ENCODE assay signal across 25 mouse cellular contexts in genomic region chr2:51354800-51355199, GRCm38 (mm10).
DNase-seq lines count a peak whose midpoint lies in the region; ATAC-seq and TF ChIP-seq lines count a peak whose summit lies in the region.
"Had no signal": no experiment of that assay in that cellular context is flagged by ENCODE, and none has a peak within 500 bp of the region (broad histone marks: within the 10 kb centered on the region; RNA-seq: fewer than 3 reads in every experiment).

No protein-coding gene starts in this region.

- no peak for ATAC-seq in embryonic facial prominence, embryonic 11.5 days (replicated peaks; ENCODE audit: insufficient number of reproducible peaks, low FRiP score, low TSS enrichment, low read depth)
- ATAC-seq in embryonic facial prominence, embryonic 12.5 days (ENCODE audit: insufficient number of reproducible peaks, insufficient read depth, low FRiP score, low TSS enrichment), result no peak
- ATAC-seq in embryonic facial prominence, embryonic 15.5 days (ENCODE audit: insufficient number of reproducible peaks, low FRiP score, low TSS enrichment, low read depth), result no peak
- ATAC-seq: forebrain, embryonic 13.5 days; forebrain, embryonic 16.5 days; hindbrain, embryonic 16.5 days; intestine, embryonic 15.5 days; Patski had no signal

- H3K4me2 ChIP-seq in embryonic facial prominence, embryonic 11.5 days (ENCODE audit: low read depth, low read length), result no peak overlapping the region
- H3K4me2 ChIP-seq in embryonic facial prominence, embryonic 12.5 days (replicated peaks), result no peak overlapping the region
- H3K4me2 ChIP-seq in embryonic facial prominence, embryonic 15.5 days (replicated peaks), result no peak overlapping the region
- H3K4me2 ChIP-seq: forebrain, embryonic 13.5 days; heart, embryonic 11.5 days; hindbrain, embryonic 13.5 days; intestine, embryonic 15.5 days had no signal

- TF ChIP-seq CTCF in lung, adult 2 months (IDR thresholded peaks at IDR 0.05; ENCODE audit: insufficient read depth, low read length), result no peak

- H3K4me1 ChIP-seq in embryonic facial prominence, embryonic 11.5 days (ENCODE audit: control insufficient read depth, insufficient read depth, low read length), result no peaks in the 10 kb centered on the region
- peaks cover 15% of the 10 kb centered on the region; the same call in 1 of the 2 replicates for H3K4me1 ChIP-seq in embryonic facial prominence, embryonic 10.5 days
- 0 out of 2 replicates have a peak, but pooled peaks cover 5% of the 10 kb centered on the region for H3K4me1 ChIP-seq in embryonic facial prominence, embryonic 12.5 days
- 0 out of 2 replicates have a peak, but pooled peaks cover 6% of the 10 kb centered on the region for H3K4me1 ChIP-seq in embryonic facial prominence, embryonic 15.5 days
- H3K4me1 ChIP-seq in limb, embryonic 10.5 days, result peaks cover 6% of the 10 kb centered on the region
- no peaks in the 10 kb centered on the region for H3K4me1 ChIP-seq in lung, adult 2 months (ENCODE audit: control insufficient read depth, insufficient read depth, low read length)
- H3K4me1 ChIP-seq: forebrain, embryonic 10.5 days; forebrain, embryonic 13.5 days; hindbrain, embryonic 10.5 days; hindbrain, embryonic 13.5 days; intestine, embryonic 15.5 days had no signal

- no peaks in the 10 kb centered on the region for H3K36me3 ChIP-seq in embryonic facial prominence, embryonic 11.5 days (replicated peaks; ENCODE audit: control insufficient read depth, insufficient read depth, low read depth, low read length)
- H3K36me3 ChIP-seq in embryonic facial prominence, embryonic 10.5 days (replicated peaks), result no peaks in the 10 kb centered on the region
- H3K36me3 ChIP-seq in embryonic facial prominence, embryonic 12.5 days, result no peaks in the 10 kb centered on the region
- H3K36me3 ChIP-seq in embryonic facial prominence, embryonic 15.5 days, result no peaks in the 10 kb centered on the region
- H3K36me3 ChIP-seq in limb, embryonic 10.5 days, result no peaks in the 10 kb centered on the region
- H3K36me3 ChIP-seq: forebrain, embryonic 10.5 days; hindbrain, embryonic 10.5 days; hindbrain, embryonic 13.5 days; intestine, embryonic 15.5 days had no signal

- H3K27me3 ChIP-seq in embryonic facial prominence, embryonic 11.5 days (ENCODE audit: control insufficient read depth, insufficient read depth, low read length), result no peaks in the 10 kb centered on the region
- H3K27me3 ChIP-seq in embryonic facial prominence, embryonic 10.5 days (replicated peaks; ENCODE audit: low read depth, poor library complexity, severe bottlenecking), result no peaks in the 10 kb centered on the region
- no peaks in the 10 kb centered on the region for H3K27me3 ChIP-seq in embryonic facial prominence, embryonic 12.5 days
- no peaks in the 10 kb centered on the region for H3K27me3 ChIP-seq in embryonic facial prominence, embryonic 15.5 days
- H3K27me3 ChIP-seq in limb, embryonic 10.5 days (ENCODE audit: low read depth, poor library complexity, severe bottlenecking), result no peaks in the 10 kb centered on the region
- H3K27me3 ChIP-seq: forebrain, embryonic 13.5 days; hindbrain, embryonic 13.5 days; intestine, embryonic 15.5 days; Patski had no signal

- no peak for TF ChIP-seq POLR2A in lung, adult 2 months (IDR thresholded peaks at IDR 0.05; ENCODE audit: borderline replicate concordance, extremely low read depth, low read depth, low read length)

- no peak overlapping the region for H3K4me3 ChIP-seq in embryonic facial prominence, embryonic 11.5 days (ENCODE audit: low read depth, low read length)
- no peak overlapping the region for H3K4me3 ChIP-seq in embryonic facial prominence, embryonic 10.5 days
- H3K4me3 ChIP-seq in embryonic facial prominence, embryonic 12.5 days, result no peak overlapping the region
- H3K4me3 ChIP-seq in embryonic facial prominence, embryonic 15.5 days (replicated peaks), result no peak overlapping the region
- H3K4me3 ChIP-seq in limb, embryonic 10.5 days, result no peak overlapping the region
- H3K4me3 ChIP-seq in lung, adult 2 months (replicated peaks; ENCODE audit: extremely low read depth, low read depth, low read length), result no peak overlapping the region
- H3K4me3 ChIP-seq: erythroblast, embryonic 14.5 days; forebrain, embryonic 10.5 days; forebrain, embryonic 13.5 days; hindbrain, embryonic 10.5 days; hindbrain, embryonic 13.5 days; intestine, embryonic 15.5 days had no signal

- WGBS in embryonic facial prominence, embryonic 11.5 days, result 90% methylated on average over 4 of the region's 4 CpGs
- WGBS in embryonic facial prominence, embryonic 10.5 days, result 90% methylated on average over 4 of the region's 4 CpGs
- 94% methylated on average over 4 of the region's 4 CpGs for WGBS in embryonic facial prominence, embryonic 12.5 days
- WGBS in embryonic facial prominence, embryonic 15.5 days, result 94% methylated on average over 4 of the region's 4 CpGs
- 91% methylated on average over 4 of the region's 4 CpGs for WGBS in limb, embryonic 10.5 days
- WGBS in lung, adult 2 months, result 95% methylated on average over 4 of the region's 4 CpGs

- DNase-seq in embryonic facial prominence, embryonic 11.5 days (ENCODE audit: low spot score), result no peak
- no peak for DNase-seq in embryonic facial prominence, embryonic 10.5 days (ENCODE audit: low spot score)
- no peak for DNase-seq in limb, embryonic 10.5 days (ENCODE audit: low spot score)
- no peak for DNase-seq in lung, adult 2 months
- DNase-seq in MN1 (ENCODE audit: low spot score), result no peak
- DNase-seq in liver, result no peak
- DNase-seq: adrenal gland, postnatal 10 days; adrenal gland, postnatal 36 days; cerebellum, adult 2 months; cerebellum, adult 9-11 months; cerebellum, postnatal 25 days; gastrocnemius, postnatal 10 days; gastrocnemius, postnatal 36 days had no signal

- no peaks in the 10 kb centered on the region for H3K9me3 ChIP-seq in embryonic facial prominence, embryonic 11.5 days (replicated peaks; ENCODE audit: control insufficient read depth, low read length)
- no peaks in the 10 kb centered on the region for H3K9me3 ChIP-seq in embryonic facial prominence, embryonic 10.5 days
- H3K9me3 ChIP-seq in embryonic facial prominence, embryonic 12.5 days, result no peaks in the 10 kb centered on the region
- no peaks in the 10 kb centered on the region for H3K9me3 ChIP-seq in embryonic facial prominence, embryonic 15.5 days (replicated peaks)
- H3K9me3 ChIP-seq in limb, embryonic 10.5 days (replicated peaks), result no peaks in the 10 kb centered on the region
- H3K9me3 ChIP-seq: forebrain, embryonic 10.5 days; forebrain, embryonic 13.5 days; hindbrain, embryonic 10.5 days; hindbrain, embryonic 13.5 days; intestine, embryonic 15.5 days had no signal

- no peak overlapping the region for H3K9ac ChIP-seq in embryonic facial prominence, embryonic 11.5 days (replicated peaks; ENCODE audit: low read length)
- H3K9ac ChIP-seq in embryonic facial prominence, embryonic 12.5 days, result no peak overlapping the region
- H3K9ac ChIP-seq in embryonic facial prominence, embryonic 15.5 days, result no peak overlapping the region
- H3K9ac ChIP-seq: forebrain, embryonic 13.5 days; hindbrain, embryonic 13.5 days; intestine, embryonic 15.5 days had no signal

- H3K27ac ChIP-seq in embryonic facial prominence, embryonic 11.5 days (replicated peaks; ENCODE audit: low read depth, low read length), result 0 out of 2 replicates have a peak overlapping the region, but pooled peaks have one; percentile 20
- H3K27ac ChIP-seq in embryonic facial prominence, embryonic 10.5 days (replicated peaks), result no peak overlapping the region
- H3K27ac ChIP-seq in embryonic facial prominence, embryonic 12.5 days, result peak overlapping the region; percentile 46
- H3K27ac ChIP-seq in embryonic facial prominence, embryonic 15.5 days (replicated peaks), result peak overlapping the region; percentile 29
- peak overlapping the region; percentile 42; the same call in 1 of the 2 replicates for H3K27ac ChIP-seq in limb, embryonic 10.5 days
- H3K27ac ChIP-seq: forebrain, embryonic 10.5 days; forebrain, embryonic 13.5 days; hindbrain, embryonic 10.5 days; hindbrain, embryonic 13.5 days; intestine, embryonic 15.5 days had no signal
